Mouse (Mus musculus) embryonic facial prominence, embryonic 15.5 days (tissue): ENCODE measurements around the gene Lrrtm3. TPM values are rescaled to one million over a fixed set of nuclear protein-coding genes. Genes with fewer than 3 reads are reported as not detected.

ENCODE experiments used
- ATAC-seq: fragments of 200-750 bp; cut with Nextera tagmentation; 2 replicates; pipeline ENCODE4 v1.8.0; 2017; ENCODE audit warnings: low read depth, moderate TSS enrichment; ENCODE audit not compliant: insufficient number of reproducible peaks, low FRiP score, low TSS enrichment
- H3K27ac ChIP-seq: fragments of 300-500 bp; sonication (generic); replicated peaks from 2 replicates; pipeline ENCODE4 v1.5.1; 2015; ENCODE audit warnings: mild to moderate bottlenecking, inconsistent platforms
- H3K27me3 ChIP-seq: fragments of 300-500 bp; sonication (generic); 2 replicates; pipeline ENCODE4 v1.6.1; 2015; ENCODE audit warnings: inconsistent platforms
- H3K36me3 ChIP-seq: fragments of 300-500 bp; sonication (generic); 2 replicates; pipeline ENCODE4 v1.6.1; 2015; ENCODE audit warnings: mild to moderate bottlenecking, inconsistent platforms
- H3K4me1 ChIP-seq: fragments of 300-500 bp; sonication (generic); 2 replicates; pipeline ENCODE4 v1.6.1; 2015; ENCODE audit warnings: inconsistent platforms
- H3K4me2 ChIP-seq: fragments of 300-500 bp; sonication (generic); replicated peaks from 2 replicates; pipeline ENCODE4 v1.6.1; 2015; ENCODE audit warnings: mild to moderate bottlenecking, inconsistent platforms
- H3K4me3 ChIP-seq: fragments of 300-500 bp; sonication (generic); replicated peaks from 2 replicates; pipeline ENCODE4 v1.5.1; 2015; ENCODE audit warnings: mild to moderate bottlenecking, inconsistent platforms
- H3K9ac ChIP-seq: fragments of 300-500 bp; sonication (generic); 2 replicates; pipeline ENCODE4 v1.6.1; 2015; ENCODE audit warnings: inconsistent platforms
- H3K9me3 ChIP-seq: fragments of 300-500 bp; sonication (generic); replicated peaks from 2 replicates; pipeline ENCODE4 v1.6.1; 2016; ENCODE audit warnings: inconsistent platforms
- WGBS: fragments of 180-500 bp; shearing (Covaris S2); methylation state at CpG from one replicate; pipeline ENCODE4 v1.1.7; 2015; 5-methylcytosine and 5-hydroxymethylcytosine counted together
- polyA plus RNA-seq: library from polyadenylated mRNA; unstranded; fragments of >200 nt; fragmentation: Nextera tagmentation; extraction: Ambion mirVana; gene quantifications from 2 replicates; pipeline ENCODE4 v1.2.1, GENCODE M21; 2015

The Lrrtm3 gene
- polyA plus RNA-seq, 1 experiment from 2014 or later, result 11.5 TPM

DNA sequence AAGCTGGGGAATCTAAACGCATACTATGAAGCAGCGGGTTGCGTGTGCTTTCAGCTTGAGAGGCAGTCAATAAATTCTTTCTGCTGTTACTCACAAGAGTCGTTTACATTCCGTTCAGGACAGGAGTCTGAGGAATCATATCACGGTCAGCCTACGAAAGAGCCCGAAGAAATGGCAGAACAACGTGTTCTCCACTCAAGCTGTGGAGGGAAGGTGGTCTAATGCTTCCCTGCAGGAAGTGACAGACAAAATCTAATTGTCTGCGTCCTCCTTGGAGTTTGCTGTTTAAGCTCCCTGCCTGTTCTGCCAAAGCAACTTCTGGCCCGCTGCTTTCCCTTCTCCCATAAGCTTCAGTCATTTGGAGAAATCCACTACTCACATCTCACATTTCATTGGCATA is 112.0 kb downstream of the Lrrtm3 start:
- no peak overlapping the region for H3K9ac ChIP-seq
- no peaks in the 10 kb centered on the region for H3K36me3 ChIP-seq
- no peak for ATAC-seq
- H3K27me3 ChIP-seq, result no peaks in the 10 kb centered on the region
- H3K4me1 ChIP-seq, result 0 out of 2 replicates have a peak, but pooled peaks cover 3% of the 10 kb centered on the region
- WGBS, result 23% methylated on average over 11 of the region's 11 CpGs
- no peaks in the 10 kb centered on the region for H3K9me3 ChIP-seq
- no peak overlapping the region for H3K27ac ChIP-seq
- H3K4me2 ChIP-seq, result peak overlapping the region; percentile 36
- peak overlapping the region; percentile 14; the same call in 1 of the 2 replicates for H3K4me3 ChIP-seq

DNA sequence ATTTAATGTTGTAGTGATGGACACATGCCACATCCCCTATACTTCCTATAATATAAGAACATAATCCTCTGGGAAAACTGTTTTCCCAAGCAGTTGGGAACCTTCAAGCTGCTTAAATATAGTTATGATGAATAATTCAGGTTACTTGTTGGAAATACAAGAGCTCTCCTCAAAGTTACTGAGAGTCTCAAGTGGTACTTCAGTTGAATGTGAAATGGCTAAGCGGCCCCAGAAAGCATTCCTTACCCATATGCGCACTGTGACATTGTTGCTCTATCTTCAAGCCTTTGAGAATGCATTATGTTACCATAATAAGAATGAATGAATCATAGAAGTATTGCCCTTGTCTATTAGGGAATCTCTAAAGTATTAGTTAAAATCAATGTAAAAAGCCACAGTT is 117.8 kb downstream of the Lrrtm3 start:
- Histone ChIP-seq H3K4me2 (no peak overlapping the region), H3K36me3 (no peaks in the 10 kb centered on the region), H3K27me3 (no peaks in the 10 kb centered on the region), H3K9ac (no peak overlapping the region), H3K4me1 (no peaks in the 10 kb centered on the region), H3K4me3 (no peak overlapping the region), H3K27ac (no peak overlapping the region), H3K9me3 (no peaks in the 10 kb centered on the region)
- WGBS, result 91% methylated on average over 2 of the region's 2 CpGs
- ATAC-seq, result no peak

DNA sequence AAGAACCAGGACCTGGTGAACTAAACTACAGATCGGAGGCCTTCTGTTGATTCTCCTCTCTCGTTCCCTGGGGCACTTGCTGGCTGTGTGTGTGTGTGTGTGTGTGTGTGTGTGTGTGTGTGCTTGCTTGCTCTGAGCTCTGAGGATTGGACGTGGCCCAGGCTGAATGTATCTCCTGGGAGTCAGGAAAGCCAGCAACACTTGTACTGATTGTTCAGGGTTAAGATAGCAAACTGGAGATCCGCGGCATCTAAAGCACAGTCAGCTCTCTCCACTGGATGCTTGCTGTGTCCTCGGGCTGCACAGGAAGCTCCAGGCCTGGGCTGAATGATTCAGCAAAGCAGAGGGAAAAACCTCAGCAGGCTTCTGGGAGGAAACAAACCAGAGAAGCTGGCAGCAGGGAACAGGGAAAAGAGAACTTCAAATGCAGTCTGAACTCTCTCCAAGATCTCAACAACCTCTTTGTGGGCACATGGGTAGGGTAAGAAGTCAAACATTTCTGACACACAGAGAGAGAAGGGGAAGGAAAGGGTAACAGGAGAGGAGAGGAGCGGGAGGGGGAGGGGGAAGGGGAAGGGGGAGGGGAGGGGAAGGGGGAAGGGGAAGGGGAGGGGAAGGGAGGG is 135.7 kb downstream of the Lrrtm3 start:
- no peak overlapping the region for H3K4me2 ChIP-seq
- ATAC-seq, result no peak
- 12% methylated on average over 6 of the region's 7 CpGs for WGBS
- H3K9ac ChIP-seq, result no peak overlapping the region
- no peak overlapping the region for H3K27ac ChIP-seq
- no peaks in the 10 kb centered on the region for H3K36me3 ChIP-seq
- H3K4me3 ChIP-seq, result no peak overlapping the region
- no peaks in the 10 kb centered on the region for H3K9me3 ChIP-seq
- H3K4me1 ChIP-seq, result 0 out of 2 replicates have a peak, but pooled peaks cover 4% of the 10 kb centered on the region
- no peaks in the 10 kb centered on the region for H3K27me3 ChIP-seq

DNA sequence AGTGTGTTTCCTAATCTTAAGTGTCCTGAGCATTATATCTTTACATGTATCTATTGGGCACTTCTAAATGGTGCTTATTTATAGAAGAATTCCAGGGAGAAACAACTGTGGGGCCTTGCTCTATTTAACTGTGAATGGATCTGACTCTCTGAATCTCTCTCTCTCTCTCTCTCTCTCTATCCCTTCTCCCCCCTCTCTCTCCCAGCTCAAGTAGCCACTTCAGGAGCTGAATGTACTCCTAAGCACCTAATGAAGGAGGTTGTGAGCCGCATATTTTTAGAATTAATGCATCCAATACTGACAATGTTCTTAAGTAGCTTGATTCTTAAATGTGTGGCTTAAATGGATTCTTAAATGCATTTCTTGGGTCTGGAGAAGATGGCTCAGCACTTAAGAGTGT is 138.6 kb downstream of the Lrrtm3 start:
- Histone ChIP-seq H3K4me2 (no peak overlapping the region), H3K4me3 (no peak overlapping the region), H3K27me3 (no peaks in the 10 kb centered on the region), H3K27ac (no peak overlapping the region), H3K36me3 (no peaks in the 10 kb centered on the region), H3K9ac (no peak overlapping the region), H3K9me3 (no peaks in the 10 kb centered on the region), H3K4me1 (0 out of 2 replicates have a peak, but pooled peaks cover 4% of the 10 kb centered on the region)
- ATAC-seq, result no peak
- WGBS, result 85% methylated on average over 1 of the region's 1 CpGs

DNA sequence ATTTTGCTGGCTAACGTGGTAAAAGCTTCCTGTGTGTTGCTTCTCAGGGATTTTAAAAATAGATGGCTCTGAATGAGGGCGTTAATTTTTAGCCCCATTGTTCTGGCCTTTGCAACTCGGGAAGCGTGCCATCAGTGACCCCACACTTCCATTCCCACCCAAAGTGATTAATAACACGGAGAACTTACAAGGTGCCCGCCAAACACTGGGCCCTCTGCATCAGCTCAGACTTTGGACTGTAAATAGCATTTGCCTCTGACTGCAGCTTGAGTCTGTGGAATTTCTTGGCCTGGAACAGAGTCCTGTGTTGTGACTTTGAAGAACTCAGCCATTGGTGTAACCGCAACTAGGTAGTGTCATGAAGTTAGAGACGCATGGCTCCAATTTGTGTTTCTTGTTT is 139.2 kb downstream of the Lrrtm3 start:
- WGBS, result 69% methylated on average over 8 of the region's 8 CpGs
- ATAC-seq, result no peak

DNA sequence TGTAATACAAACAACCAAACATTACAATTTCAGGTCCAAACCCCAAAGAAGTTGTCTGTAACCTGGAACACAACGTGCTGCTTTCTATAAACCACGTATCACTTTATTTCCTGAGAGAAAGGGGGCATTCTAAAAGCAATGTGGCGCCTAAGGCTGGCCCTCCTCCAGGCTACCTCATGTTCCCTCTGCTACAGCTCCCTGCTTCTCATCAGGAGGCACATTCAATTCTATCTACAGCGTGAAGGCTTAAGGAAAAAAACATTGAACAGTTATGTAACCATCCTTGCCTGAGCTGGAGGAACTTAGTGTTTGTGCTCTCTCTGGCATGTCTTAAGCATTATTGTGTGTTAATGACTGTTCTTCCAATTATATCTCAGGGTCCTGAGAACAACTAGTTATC is 142.8 kb downstream of the Lrrtm3 start:
- no peak overlapping the region for H3K9ac ChIP-seq
- H3K9me3 ChIP-seq, result no peaks in the 10 kb centered on the region
- no peaks in the 10 kb centered on the region for H3K36me3 ChIP-seq
- no peak for ATAC-seq
- H3K4me3 ChIP-seq, result no peak overlapping the region
- no peaks in the 10 kb centered on the region for H3K4me1 ChIP-seq
- H3K27me3 ChIP-seq, result no peaks in the 10 kb centered on the region
- no peak overlapping the region for H3K4me2 ChIP-seq
- 74% methylated on average over 4 of the region's 4 CpGs for WGBS
- H3K27ac ChIP-seq, result no peak overlapping the region

More for the DNA sequence above, 139.2 kb downstream of the Lrrtm3 start:
- no peaks in the 10 kb centered on the region for H3K36me3 ChIP-seq
- no peak overlapping the region for H3K4me2 ChIP-seq
- H3K4me1 ChIP-seq, result 0 out of 2 replicates have a peak, but pooled peaks cover 4% of the 10 kb centered on the region
- no peak overlapping the region for H3K4me3 ChIP-seq
- H3K9ac ChIP-seq, result no peak overlapping the region
- no peaks in the 10 kb centered on the region for H3K27me3 ChIP-seq
- H3K27ac ChIP-seq, result no peak overlapping the region
- H3K9me3 ChIP-seq, result no peaks in the 10 kb centered on the region

DNA sequence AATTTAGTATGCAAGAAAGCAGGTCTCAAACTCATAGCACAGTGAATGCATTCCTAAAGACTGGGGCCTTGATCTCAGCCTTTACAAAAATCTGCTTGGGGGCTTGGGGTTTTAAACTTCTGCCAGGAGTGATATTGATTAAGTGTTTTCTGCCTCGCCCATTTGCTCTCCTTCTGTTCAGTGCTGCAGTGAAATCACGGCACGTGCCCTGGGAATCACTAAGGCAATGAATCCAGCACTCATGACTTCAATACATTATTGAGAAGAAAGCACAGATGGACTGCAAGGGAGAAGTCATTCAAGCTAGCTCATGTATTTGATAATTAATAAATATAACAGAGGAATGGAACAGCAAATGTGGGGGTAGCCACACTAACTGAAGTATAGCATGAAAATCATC is 144.5 kb downstream of the Lrrtm3 start:
- H3K36me3 ChIP-seq, result no peaks in the 10 kb centered on the region
- no peak overlapping the region for H3K4me2 ChIP-seq
- no peaks in the 10 kb centered on the region for H3K9me3 ChIP-seq
- 65% methylated on average over 3 of the region's 3 CpGs for WGBS
- H3K9ac ChIP-seq, result no peak overlapping the region
- H3K27ac ChIP-seq, result no peak overlapping the region
- H3K27me3 ChIP-seq, result no peaks in the 10 kb centered on the region
- H3K4me1 ChIP-seq, result no peaks in the 10 kb centered on the region
- no peak overlapping the region for H3K4me3 ChIP-seq
- ATAC-seq, result no peak

DNA sequence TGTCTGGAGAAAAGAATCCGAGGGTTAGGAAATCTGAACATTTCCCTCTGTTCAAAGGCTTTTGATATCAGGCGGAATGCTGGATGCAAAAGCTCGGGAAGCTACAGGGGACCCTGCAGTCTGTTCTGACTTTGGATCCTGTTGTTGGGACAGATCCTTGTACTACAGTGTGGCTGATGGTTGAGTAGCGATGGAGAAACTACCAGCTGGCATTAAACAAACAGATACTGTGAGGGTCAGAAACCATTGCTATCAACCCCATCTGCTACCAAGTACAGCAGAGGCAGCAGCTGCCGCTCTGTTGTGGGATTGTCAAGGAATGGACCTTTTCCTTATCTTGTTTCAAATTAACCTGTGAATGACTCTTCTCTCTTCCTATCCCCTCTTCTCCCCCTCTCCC is 156.1 kb downstream of the Lrrtm3 start:
- Histone ChIP-seq H3K9ac (no peak overlapping the region), H3K36me3 (no peaks in the 10 kb centered on the region), H3K4me2 (no peak overlapping the region), H3K27ac (no peak overlapping the region), H3K4me3 (no peak overlapping the region), H3K9me3 (no peaks in the 10 kb centered on the region), H3K27me3 (no peaks in the 10 kb centered on the region), H3K4me1 (no peaks in the 10 kb centered on the region)
- WGBS, result 73% methylated on average over 5 of the region's 5 CpGs
- no peak for ATAC-seq

DNA sequence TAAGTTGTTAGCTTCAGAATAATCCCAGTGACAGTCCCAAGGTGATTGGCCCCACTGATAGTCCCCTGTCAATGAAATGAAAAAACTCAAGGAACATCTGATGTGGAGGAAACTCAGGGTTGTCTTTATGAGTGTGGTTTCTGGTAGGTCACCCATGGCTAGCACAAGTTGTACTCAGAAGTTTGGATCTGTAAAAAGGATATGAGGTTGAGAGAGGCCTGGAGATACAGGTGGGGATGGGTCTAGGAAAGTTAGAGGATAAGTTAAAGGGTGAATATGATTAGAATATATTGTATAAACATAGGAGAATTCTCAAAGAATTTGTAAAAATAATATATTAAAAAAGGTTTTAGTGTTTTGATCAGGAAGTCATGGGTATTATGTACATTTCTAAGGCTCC is 162.7 kb downstream of the Lrrtm3 start, which contains the start of gene Gm10118:
Gene Gm10118, minus strand, starts transcription at position 101 of the 400 bp plus-strand sequence.
- H3K4me2 ChIP-seq, result no peak within 1 kb of the TSS
- no peak within 1 kb of the TSS for H3K4me3 ChIP-seq
- ATAC-seq, result no peak
- no peak within 1 kb of the TSS for H3K9ac ChIP-seq
- H3K4me1 ChIP-seq, result no peaks in the 10 kb centered on the region
- H3K36me3 ChIP-seq, result no peaks in the 10 kb centered on the region
- H3K27me3 ChIP-seq, result no peaks in the 10 kb centered on the region
- no peaks in the 10 kb centered on the region for H3K9me3 ChIP-seq
- H3K27ac ChIP-seq, result no peak within 1 kb of the TSS

DNA sequence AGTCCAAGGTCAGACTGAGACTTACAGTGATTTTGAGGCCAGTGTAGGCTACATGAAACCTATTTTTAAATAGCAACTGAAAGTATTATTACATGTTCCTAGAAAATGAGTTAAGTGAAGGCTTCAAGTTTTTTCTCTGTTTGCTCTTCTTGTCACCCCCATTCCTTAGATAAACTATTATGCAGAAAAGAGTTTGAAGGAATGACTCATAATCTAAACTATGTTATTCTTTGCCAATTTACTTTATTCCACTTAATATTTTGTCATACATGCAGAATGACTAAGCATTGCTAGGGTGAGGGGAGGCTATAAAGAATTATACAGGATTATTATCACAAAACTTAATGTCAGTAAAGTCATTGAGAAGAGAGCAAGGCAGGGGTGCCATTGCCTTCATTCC is 181.2 kb downstream of the Lrrtm3 start:
- Histone ChIP-seq H3K4me1 (no peaks in the 10 kb centered on the region), H3K9me3 (no peaks in the 10 kb centered on the region), H3K27ac (no peak overlapping the region), H3K36me3 (no peaks in the 10 kb centered on the region), H3K27me3 (no peaks in the 10 kb centered on the region), H3K4me3 (no peak overlapping the region), H3K4me2 (no peak overlapping the region), H3K9ac (no peak overlapping the region)
- no peak for ATAC-seq

DNA sequence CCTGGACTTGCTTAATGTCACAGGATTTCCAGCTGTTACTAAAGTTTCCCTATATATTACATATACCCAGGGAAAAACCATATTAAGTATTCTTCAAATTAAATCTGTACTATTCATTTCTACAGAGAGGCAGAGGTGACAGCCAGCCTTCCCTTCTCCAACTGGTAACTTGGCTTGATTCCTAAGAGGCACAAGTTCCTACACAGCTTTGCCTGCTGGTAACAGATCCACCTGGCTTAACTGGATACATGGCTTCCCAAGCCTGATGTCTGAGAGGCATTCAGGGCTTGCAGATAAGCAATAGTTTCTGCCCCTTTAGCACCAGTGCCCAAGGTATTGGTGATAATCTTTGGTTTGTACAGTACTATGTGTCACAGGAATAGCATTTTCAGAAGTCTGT is 190.2 kb downstream of the Lrrtm3 start:
- Histone ChIP-seq H3K9ac (no peak overlapping the region), H3K27me3 (no peaks in the 10 kb centered on the region), H3K4me3 (no peak overlapping the region), H3K4me1 (no peaks in the 10 kb centered on the region), H3K36me3 (no peaks in the 10 kb centered on the region), H3K4me2 (no peak overlapping the region), H3K9me3 (no peaks in the 10 kb centered on the region), H3K27ac (no peak overlapping the region)
- no peak for ATAC-seq

DNA sequence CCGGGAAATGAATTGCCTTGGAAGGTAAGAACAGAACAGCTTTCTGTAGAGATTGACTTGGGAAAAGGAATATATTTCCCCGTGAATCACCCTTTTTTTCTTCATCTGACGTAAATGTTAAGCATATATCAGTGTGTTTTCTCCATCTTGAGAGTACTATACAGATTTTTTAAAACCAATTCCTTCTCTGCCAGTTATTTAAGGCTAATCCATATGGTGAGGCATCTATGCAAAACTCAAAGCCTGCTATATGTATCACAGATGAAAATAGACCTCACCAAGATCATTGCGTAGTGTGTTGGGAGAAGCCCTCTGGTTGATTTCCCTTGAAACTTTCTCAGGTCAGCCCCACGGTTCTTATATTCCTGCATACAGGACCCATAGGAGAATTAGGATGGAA is 195.5 kb downstream of the Lrrtm3 start:
- no peaks in the 10 kb centered on the region for H3K4me1 ChIP-seq
- ATAC-seq, result no peak
- WGBS, result 92% methylated on average over 5 of the region's 5 CpGs
- no peak overlapping the region for H3K4me3 ChIP-seq
- H3K36me3 ChIP-seq, result no peaks in the 10 kb centered on the region
- no peak overlapping the region for H3K4me2 ChIP-seq
- H3K9me3 ChIP-seq, result no peaks in the 10 kb centered on the region
- H3K27ac ChIP-seq, result no peak overlapping the region
- H3K27me3 ChIP-seq, result no peaks in the 10 kb centered on the region
- H3K9ac ChIP-seq, result no peak overlapping the region
